Mouse (Mus musculus): ENCODE measurements around the gene Gata5. TPM values are rescaled to one million over a fixed set of nuclear protein-coding genes. Genes with fewer than 3 reads are reported as not detected.
A peak's percentile ranks its signal among the peaks of the same experiment; 100 is the strongest.

Gata5 gene
- total RNA-seq, 2 experiments from 2014 or later, result 1.0 to 1.2 TPM

GRCm38 (mm10) chr2:180314292-180314691 lies 20.2 kb downstream of the Gata5 start:
- intact Hi-C loops (cut with DNase I), result no loop called here
- no peak for DNase-seq

- DNase-seq, result peak in 1 of 2 experiments; percentile 62
- intact Hi-C loops (cut with DNase I), result no loop called here
Observed at GRCm38 (mm10) chr2:180311147-180311546, 23.4 kb downstream of the Gata5 start.

GRCm38 (mm10) chr2:180307680-180308079 lies 26.8 kb downstream of the Gata5 start:
- DNase-seq, result no peak
- intact Hi-C loops (cut with DNase I), result no loop called here

- intact Hi-C loops (cut with DNase I), result no loop called here
- DNase-seq, result peak; percentile 76 to 88
Observed at GRCm38 (mm10) chr2:180306423-180307168, 27.9 kb downstream of the Gata5 start.

- intact Hi-C loops (cut with DNase I), result no loop called here
Observed at GRCm38 (mm10) chr2:180306009-180306408, 28.5 kb downstream of the Gata5 start.

GRCm38 (mm10) chr2:180305490-180305889 lies 29.0 kb downstream of the Gata5 start:
- intact Hi-C loops (cut with DNase I), result no loop called here
- DNase-seq, result no peak

More at GRCm38 (mm10) chr2:180306009-180306408, 28.5 kb downstream of the Gata5 start:
- no peak for DNase-seq

- intact Hi-C loops (cut with DNase I), result no loop called here
- DNase-seq, result no peak
Observed at GRCm38 (mm10) chr2:180304554-180304953, 29.9 kb downstream of the Gata5 start.

- intact Hi-C loops (cut with DNase I), result no loop called here
- no peak for DNase-seq
Observed at GRCm38 (mm10) chr2:180303468-180303867, 31.0 kb downstream of the Gata5 start.

GRCm38 (mm10) chr2:180302201-180302600 lies 32.3 kb downstream of the Gata5 start:
- intact Hi-C loops (cut with DNase I), result no loop called here
- no peak for DNase-seq

- intact Hi-C loops (cut with DNase I), result no loop called here
- no peak for DNase-seq
Observed at GRCm38 (mm10) chr2:180300771-180301170, 33.7 kb downstream of the Gata5 start.

- no peak for DNase-seq
- intact Hi-C loops (cut with DNase I), result no loop called here
Observed at GRCm38 (mm10) chr2:180300252-180300651, 34.2 kb downstream of the Gata5 start.

- intact Hi-C loops (cut with DNase I), result no loop called here
- DNase-seq, result no peak
Observed at GRCm38 (mm10) chr2:180292906-180293305, 41.6 kb downstream of the Gata5 start.

- intact Hi-C loops (cut with DNase I), result no loop called here
- no peak for DNase-seq
Observed at GRCm38 (mm10) chr2:180292026-180292425, 42.5 kb downstream of the Gata5 start.

GRCm38 (mm10) chr2:180291566-180291965 lies 42.9 kb downstream of the Gata5 start:
- no peak for DNase-seq
- intact Hi-C loops (cut with DNase I), result no loop called here

- intact Hi-C loops (cut with DNase I), result no loop called here
- DNase-seq, result no peak
Observed at GRCm38 (mm10) chr2:180290503-180290902, 44.0 kb downstream of the Gata5 start.

- intact Hi-C loops (cut with DNase I), result no loop called here
- DNase-seq, result no peak
Observed at GRCm38 (mm10) chr2:180289440-180290108, 44.9 kb downstream of the Gata5 start, which contains the start of gene Rbbp8nl. Gene Rbbp8nl, minus strand, starts transcription at chr2:180289879.

GRCm38 (mm10) chr2:180288966-180289365 lies 45.5 kb downstream of the Gata5 start:
- intact Hi-C loops (cut with DNase I), result no loop called here
- DNase-seq, result no peak

GRCm38 (mm10) chr2:180279321-180279720 lies 55.2 kb downstream of the Gata5 start:
- intact Hi-C loops (cut with DNase I), result no loop called here
- no peak for DNase-seq

- intact Hi-C loops (cut with DNase I), result no loop called here
- DNase-seq, result no peak
Observed at GRCm38 (mm10) chr2:180277773-180278320, 56.7 kb downstream of the Gata5 start.

- DNase-seq, result no peak
- intact Hi-C loops (cut with DNase I), result no loop called here
Observed at GRCm38 (mm10) chr2:180276851-180277259, 57.6 kb downstream of the Gata5 start.

GRCm38 (mm10) chr2:180276385-180276784 lies 58.1 kb downstream of the Gata5 start:
- DNase-seq, result no peak
- intact Hi-C loops (cut with DNase I), result no loop called here

GRCm38 (mm10) chr2:180275836-180276235 lies 58.7 kb downstream of the Gata5 start:
- intact Hi-C loops (cut with DNase I), result loop anchor here (1.0 to 2.0 kb wide), 2 partner anchors 71 to 155 kb away; no protein-coding TSS in a partner anchor
- DNase-seq, result peak; percentile 88 to 92

Measured in heart, postnatal 10 days (tissue).